In the genomic region with DNA sequence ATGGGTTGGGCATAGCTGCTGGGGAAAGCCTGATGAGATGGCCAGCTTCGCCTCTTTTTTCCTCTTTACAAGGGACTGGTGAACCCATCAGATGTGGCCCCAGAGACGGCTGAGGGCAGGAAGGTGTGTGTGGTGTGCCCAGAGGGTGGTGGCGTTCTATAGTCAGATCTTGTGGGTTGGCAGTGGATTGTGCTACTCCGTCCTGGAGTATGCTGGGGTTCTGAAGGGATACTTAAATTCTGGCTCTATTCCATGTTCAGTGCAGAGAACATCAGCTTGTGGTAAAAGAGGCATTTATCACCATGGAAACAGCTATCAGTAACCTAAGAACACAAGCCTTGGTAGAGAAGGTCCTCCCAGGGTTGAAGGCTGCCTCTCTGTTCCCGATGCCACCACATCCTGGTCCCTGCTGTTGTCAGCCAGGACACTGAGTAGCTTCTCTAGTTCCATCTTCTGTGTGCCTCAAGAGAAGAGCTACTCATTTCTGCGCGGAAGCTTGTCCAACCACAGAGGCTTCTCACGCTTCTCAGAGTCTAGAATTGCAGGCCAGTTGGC, we compare ENCODE assay signal across 19 mouse cellular contexts.
"Had no signal": no experiment of that assay in that cellular context is flagged by ENCODE, and none has a peak within 500 bp of the region (broad histone marks: within the 10 kb centered on the region; RNA-seq: fewer than 3 reads in every experiment).

No protein-coding gene starts in this region.

- H3K4me3 ChIP-seq: limb, embryonic 12.5 days; midbrain, embryonic 10.5 days; myocyte; neural tube, embryonic 12.5 days; stomach, embryonic 15.5 days had no signal

- ATAC-seq: intestine, postnatal 0 days had no signal

- H3K9me3 ChIP-seq: limb, embryonic 12.5 days; midbrain, embryonic 10.5 days; neural tube, embryonic 12.5 days; stomach, embryonic 15.5 days had no signal

- H3K27me3 ChIP-seq: limb, embryonic 12.5 days; neural tube, embryonic 12.5 days; stomach, embryonic 15.5 days had no signal

- H3K27ac ChIP-seq: kidney, postnatal 0 days; limb, embryonic 12.5 days; liver, embryonic 14.5 days; midbrain, embryonic 10.5 days; neural tube, embryonic 12.5 days; stomach, embryonic 15.5 days had no signal

- DNase-seq: kidney, adult 8-10 months; kidney, postnatal 36 days; layer of hippocampus, adult 9-11 months; layer of hippocampus, postnatal 36 days; lung, adult 2 months; lung, postnatal 14 days; midbrain, embryonic 14.5 days; retina, postnatal 1 day; right cerebral cortex, postnatal 4 days; spleen, adult 18-20 months; thymus, postnatal 14 days had no signal

- H3K4me2 ChIP-seq: limb, embryonic 12.5 days; neural tube, embryonic 12.5 days; stomach, embryonic 15.5 days had no signal

- H3K9ac ChIP-seq: limb, embryonic 12.5 days; liver, embryonic 14.5 days; neural tube, embryonic 12.5 days; stomach, embryonic 15.5 days had no signal

- H3K36me3 ChIP-seq: neural tube, embryonic 12.5 days; stomach, embryonic 15.5 days had no signal
